Mouse (Mus musculus): ENCODE data around the gene Anks1. TPM values are rescaled to one million over a fixed set of nuclear protein-coding genes. Genes with fewer than 3 reads are reported as not detected.
A peak's percentile ranks its signal among the peaks of the same experiment; 100 is the strongest.

Anks1 gene
- polyA plus RNA-seq, 1 experiment from 2014 or later = 15.3 TPM

DNA sequence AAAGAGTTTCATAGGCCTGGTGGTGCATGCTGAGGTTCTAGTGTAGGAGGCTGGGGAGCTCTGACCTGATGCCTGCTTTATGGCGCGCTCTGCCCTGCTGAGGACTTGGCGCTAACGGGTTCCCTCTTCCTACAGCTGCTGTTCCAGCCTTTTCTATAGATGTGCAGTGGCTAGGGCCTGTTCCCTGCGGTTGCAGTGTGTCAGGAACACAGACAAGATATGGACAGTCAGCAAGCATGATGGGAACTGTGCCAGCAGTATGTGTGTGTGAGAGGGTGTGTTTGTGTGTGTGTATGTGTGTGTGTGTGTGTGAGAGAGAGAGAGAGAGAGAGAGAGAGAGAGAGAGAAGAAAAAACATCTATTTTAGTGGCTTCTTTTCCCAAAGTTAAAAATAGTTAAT is 29.9 kb downstream of the Anks1 start:
- Histone ChIP-seq H3K27me3 (ENCODE audit: control insufficient read depth, insufficient read depth, low read length) (no peaks in the 10 kb centered on the region), H3K4me1 (ENCODE audit: control insufficient read depth, insufficient read depth, low read length) (peaks cover 48% of the 10 kb centered on the region), H3K27ac (ENCODE audit: low read length) (peak overlapping the region; percentile 46), H3K4me3 (replicated peaks; ENCODE audit: low read length) (no peak overlapping the region), H3K9me3 (replicated peaks; ENCODE audit: control insufficient read depth, low read length) (no peaks in the 10 kb centered on the region), H3K4me2 (ENCODE audit: low read depth, low read length) (no peak overlapping the region), H3K9ac (ENCODE audit: low read length) (no peak overlapping the region), H3K36me3 (ENCODE audit: control insufficient read depth, insufficient read depth, low read length) (no peaks in the 10 kb centered on the region)
- ATAC-seq (ENCODE audit: insufficient read depth, low FRiP score) = no peak; the same call in 1 of the 2 replicates
- 72% methylated on average over 5 of the region's 5 CpGs for WGBS

- ATAC-seq (ENCODE audit: insufficient read depth, low FRiP score) = no peak
- Histone ChIP-seq H3K9me3 (replicated peaks; ENCODE audit: control insufficient read depth, low read length) (no peaks in the 10 kb centered on the region), H3K27ac (ENCODE audit: low read length) (no peak overlapping the region), H3K4me3 (replicated peaks; ENCODE audit: low read length) (no peak overlapping the region), H3K4me1 (ENCODE audit: control insufficient read depth, insufficient read depth, low read length) (peaks cover 48% of the 10 kb centered on the region), H3K9ac (ENCODE audit: low read length) (no peak overlapping the region), H3K36me3 (ENCODE audit: control insufficient read depth, insufficient read depth, low read length) (no peaks in the 10 kb centered on the region), H3K27me3 (ENCODE audit: control insufficient read depth, insufficient read depth, low read length) (no peaks in the 10 kb centered on the region), H3K4me2 (ENCODE audit: low read depth, low read length) (no peak overlapping the region)
- WGBS = 61% methylated on average over 4 of the region's 4 CpGs
Measured at GRCm38 (mm10) chr17:27940352-27940751, 31.2 kb downstream of the Anks1 start.

DNA sequence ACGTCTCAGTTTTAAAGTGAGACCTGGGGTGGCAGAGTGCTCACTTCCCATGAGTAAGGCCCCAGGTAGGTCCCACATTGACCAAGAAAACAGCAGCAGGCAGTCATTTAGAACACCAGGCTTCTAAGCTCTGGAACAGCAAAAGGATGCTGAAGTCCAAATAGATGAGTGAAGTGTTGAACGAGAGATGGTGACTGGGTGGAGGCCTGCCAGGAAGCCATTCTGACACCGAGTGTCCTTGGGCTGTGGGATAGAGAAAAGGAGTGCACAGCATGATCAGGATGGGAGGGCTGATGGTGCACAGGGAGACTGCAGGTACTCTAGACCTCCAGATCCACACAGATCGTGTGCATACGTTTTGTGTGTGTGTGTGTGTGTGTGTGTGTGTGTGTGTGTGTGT is 32.1 kb downstream of the Anks1 start:
- H3K36me3 ChIP-seq (ENCODE audit: control insufficient read depth, insufficient read depth, low read length) = no peaks in the 10 kb centered on the region
- H3K9me3 ChIP-seq (replicated peaks; ENCODE audit: control insufficient read depth, low read length) = no peaks in the 10 kb centered on the region
- H3K4me3 ChIP-seq (replicated peaks; ENCODE audit: low read length) = no peak overlapping the region
- H3K4me2 ChIP-seq (ENCODE audit: low read depth, low read length) = no peak overlapping the region
- H3K27me3 ChIP-seq (ENCODE audit: control insufficient read depth, insufficient read depth, low read length) = no peaks in the 10 kb centered on the region
- H3K9ac ChIP-seq (ENCODE audit: low read length) = no peak overlapping the region
- 54% methylated on average over 5 of the region's 5 CpGs for whole genome bisulfite sequencing
- no peak for ATAC-seq (ENCODE audit: insufficient read depth, low FRiP score)
- no peak overlapping the region for H3K27ac ChIP-seq (ENCODE audit: low read length)
- peaks cover 56% of the 10 kb centered on the region for H3K4me1 ChIP-seq (ENCODE audit: control insufficient read depth, insufficient read depth, low read length)

GRCm38 (mm10) chr17:27941698-27942097 is 32.6 kb downstream of the Anks1 start:
- no peak for ATAC-seq (ENCODE audit: insufficient read depth, low FRiP score)
- peak overlapping the region; percentile 33; the same call in 1 of the 2 replicates for H3K27ac ChIP-seq (ENCODE audit: low read length)
- 57% methylated on average over 2 of the region's 2 CpGs for WGBS
- H3K9me3 ChIP-seq (replicated peaks; ENCODE audit: control insufficient read depth, low read length) = no peaks in the 10 kb centered on the region
- H3K9ac ChIP-seq (ENCODE audit: low read length) = no peak overlapping the region
- H3K4me3 ChIP-seq (replicated peaks; ENCODE audit: low read length) = no peak overlapping the region
- H3K36me3 ChIP-seq (ENCODE audit: control insufficient read depth, insufficient read depth, low read length) = no peaks in the 10 kb centered on the region
- no peak overlapping the region for H3K4me2 ChIP-seq (ENCODE audit: low read depth, low read length)
- H3K4me1 ChIP-seq (ENCODE audit: control insufficient read depth, insufficient read depth, low read length) = peaks cover 58% of the 10 kb centered on the region
- H3K27me3 ChIP-seq (ENCODE audit: control insufficient read depth, insufficient read depth, low read length) = no peaks in the 10 kb centered on the region

- no peak overlapping the region for H3K9ac ChIP-seq (ENCODE audit: low read length)
- 92% methylated on average over 4 of the region's 4 CpGs for WGBS
- no peak overlapping the region for H3K4me2 ChIP-seq (ENCODE audit: low read depth, low read length)
- H3K27ac ChIP-seq (ENCODE audit: low read length) = peak overlapping the region; percentile 33; the same call in 1 of the 2 replicates
- no peaks in the 10 kb centered on the region for H3K36me3 ChIP-seq (ENCODE audit: control insufficient read depth, insufficient read depth, low read length)
- no peaks in the 10 kb centered on the region for H3K27me3 ChIP-seq (ENCODE audit: control insufficient read depth, insufficient read depth, low read length)
- no peaks in the 10 kb centered on the region for H3K9me3 ChIP-seq (replicated peaks; ENCODE audit: control insufficient read depth, low read length)
- no peak for ATAC-seq (ENCODE audit: insufficient read depth, low FRiP score)
- H3K4me1 ChIP-seq (ENCODE audit: control insufficient read depth, insufficient read depth, low read length) = peaks cover 58% of the 10 kb centered on the region
- H3K4me3 ChIP-seq (replicated peaks; ENCODE audit: low read length) = no peak overlapping the region
Measured at GRCm38 (mm10) chr17:27942131-27942530, 33.0 kb downstream of the Anks1 start.

DNA sequence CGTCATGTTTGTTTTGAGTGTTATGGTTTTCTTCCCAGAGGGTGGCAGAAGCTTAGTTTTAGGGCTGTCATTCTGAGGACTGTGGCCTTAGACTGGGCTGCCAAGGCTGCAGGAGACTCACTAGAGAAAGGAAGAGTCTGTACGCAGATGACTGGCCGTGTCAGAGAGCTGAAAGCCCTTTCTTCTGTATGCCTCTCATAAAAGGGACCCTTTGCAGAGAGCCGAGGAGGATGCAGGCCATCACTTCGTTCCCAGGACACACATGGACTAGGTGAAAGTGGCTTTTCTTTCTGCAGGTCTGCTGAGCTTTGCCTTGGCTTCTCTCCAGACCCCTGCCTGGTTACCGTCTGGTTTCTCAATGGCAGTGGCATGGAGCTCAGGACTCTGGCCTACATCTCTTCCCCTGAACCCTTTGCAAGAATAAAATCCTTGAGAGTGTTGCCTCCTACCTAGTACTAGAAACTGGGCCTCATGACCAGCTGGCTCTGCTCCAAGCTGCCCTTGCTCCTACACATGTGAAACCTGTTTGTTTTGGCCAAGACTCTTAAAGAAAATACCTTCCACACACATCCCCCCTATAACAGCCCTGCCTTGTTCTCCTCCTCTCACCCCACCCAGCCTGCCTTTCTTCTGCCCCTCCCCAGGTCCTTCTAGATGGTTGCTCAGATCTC is 36.6 kb downstream of the Anks1 start:
- no peaks in the 10 kb centered on the region for H3K36me3 ChIP-seq (ENCODE audit: control insufficient read depth, insufficient read depth, low read length)
- 0 out of 2 replicates have a peak overlapping the region, but pooled peaks have one; percentile 5 for H3K4me2 ChIP-seq (ENCODE audit: low read depth, low read length)
- H3K9me3 ChIP-seq (replicated peaks; ENCODE audit: control insufficient read depth, low read length) = no peaks in the 10 kb centered on the region
- H3K4me3 ChIP-seq (replicated peaks; ENCODE audit: low read length) = no peak overlapping the region
- WGBS = 47% methylated on average over 6 of the region's 6 CpGs
- ATAC-seq (ENCODE audit: insufficient read depth, low FRiP score) = peak; percentile 76
- H3K9ac ChIP-seq (ENCODE audit: low read length) = 0 out of 2 replicates have a peak overlapping the region, but pooled peaks have one; percentile 14
- H3K4me1 ChIP-seq (ENCODE audit: control insufficient read depth, insufficient read depth, low read length) = peaks cover 33% of the 10 kb centered on the region
- peak overlapping the region; percentile 84 for H3K27ac ChIP-seq (ENCODE audit: low read length)
- no peaks in the 10 kb centered on the region for H3K27me3 ChIP-seq (ENCODE audit: control insufficient read depth, insufficient read depth, low read length)

GRCm38 (mm10) chr17:27946371-27946770 is 37.3 kb downstream of the Anks1 start:
- H3K4me3 ChIP-seq (replicated peaks; ENCODE audit: low read length) = no peak overlapping the region
- H3K36me3 ChIP-seq (ENCODE audit: control insufficient read depth, insufficient read depth, low read length) = no peaks in the 10 kb centered on the region
- no peak overlapping the region for H3K4me2 ChIP-seq (ENCODE audit: low read depth, low read length)
- peaks cover 26% of the 10 kb centered on the region for H3K4me1 ChIP-seq (ENCODE audit: control insufficient read depth, insufficient read depth, low read length)
- WGBS = 81% methylated on average over 8 of the region's 8 CpGs
- no peak for ATAC-seq (ENCODE audit: insufficient read depth, low FRiP score)
- no peaks in the 10 kb centered on the region for H3K27me3 ChIP-seq (ENCODE audit: control insufficient read depth, insufficient read depth, low read length)
- H3K27ac ChIP-seq (ENCODE audit: low read length) = peak overlapping the region; percentile 84
- no peaks in the 10 kb centered on the region for H3K9me3 ChIP-seq (replicated peaks; ENCODE audit: control insufficient read depth, low read length)
- no peak overlapping the region; the same call in 1 of the 2 replicates for H3K9ac ChIP-seq (ENCODE audit: low read length)

DNA sequence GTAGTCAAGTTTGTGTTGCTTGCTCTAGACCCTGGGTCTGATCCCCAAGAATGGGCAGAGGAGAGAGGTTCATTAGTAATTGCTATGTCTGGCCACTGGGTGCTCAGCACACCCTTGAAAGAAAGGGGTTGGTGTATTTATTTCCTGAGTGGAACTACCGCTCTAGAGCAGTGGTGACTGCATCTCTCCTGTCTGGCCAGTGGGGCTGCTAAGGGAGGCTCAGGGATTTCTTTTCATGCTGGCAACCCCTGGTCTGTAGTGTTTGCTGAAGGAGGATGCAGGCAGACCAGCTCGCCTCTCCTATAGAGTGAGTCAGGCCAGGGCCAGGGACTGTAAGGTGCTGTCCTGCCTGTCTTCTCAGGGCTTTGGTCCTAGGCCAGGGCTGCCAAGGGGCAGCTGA is 38.0 kb downstream of the Anks1 start:
- 67% methylated on average over 2 of the region's 2 CpGs for whole genome bisulfite sequencing
- ATAC-seq (ENCODE audit: insufficient read depth, low FRiP score) = peak; percentile 25; the same call in 1 of the 2 replicates

GRCm38 (mm10) chr17:27953136-27953535 is 44.0 kb downstream of the Anks1 start:
- Histone ChIP-seq H3K4me3 (replicated peaks; ENCODE audit: low read length) (no peak overlapping the region), H3K4me1 (ENCODE audit: control insufficient read depth, insufficient read depth, low read length) (peaks cover 10% of the 10 kb centered on the region; the same call in 1 of the 2 replicates), H3K27me3 (ENCODE audit: control insufficient read depth, insufficient read depth, low read length) (no peaks in the 10 kb centered on the region), H3K4me2 (ENCODE audit: low read depth, low read length) (no peak overlapping the region), H3K9ac (ENCODE audit: low read length) (no peak overlapping the region), H3K36me3 (ENCODE audit: control insufficient read depth, insufficient read depth, low read length) (no peaks in the 10 kb centered on the region), H3K27ac (ENCODE audit: low read length) (no peak overlapping the region), H3K9me3 (replicated peaks; ENCODE audit: control insufficient read depth, low read length) (no peaks in the 10 kb centered on the region)
- no peak for ATAC-seq (ENCODE audit: insufficient read depth, low FRiP score)
- WGBS = 45% methylated on average over 6 of the region's 6 CpGs

More for the DNA sequence above, 38.0 kb downstream of the Anks1 start:
- no peak overlapping the region for H3K4me3 ChIP-seq (replicated peaks; ENCODE audit: low read length)
- no peaks in the 10 kb centered on the region for H3K36me3 ChIP-seq (ENCODE audit: control insufficient read depth, insufficient read depth, low read length)
- H3K9me3 ChIP-seq (replicated peaks; ENCODE audit: control insufficient read depth, low read length) = no peaks in the 10 kb centered on the region
- no peak overlapping the region for H3K9ac ChIP-seq (ENCODE audit: low read length)
- H3K27me3 ChIP-seq (ENCODE audit: control insufficient read depth, insufficient read depth, low read length) = no peaks in the 10 kb centered on the region
- peak overlapping the region; percentile 40 for H3K27ac ChIP-seq (ENCODE audit: low read length)
- no peak overlapping the region for H3K4me2 ChIP-seq (ENCODE audit: low read depth, low read length)
- peaks cover 26% of the 10 kb centered on the region for H3K4me1 ChIP-seq (ENCODE audit: control insufficient read depth, insufficient read depth, low read length)
